Mouse (Mus musculus) urinary bladder, adult 2 months (tissue): ENCODE results near the gene Fkbp9. TPM values are rescaled to one million over a fixed set of nuclear protein-coding genes. Genes with fewer than 3 reads are reported as not detected.

Experiments
- DNase-seq: peaks from one replicate; pipeline ENCODE4 v3.0.0; 2022; ENCODE audit warnings: low spot score
- polyA plus RNA-seq: library from polyadenylated mRNA; depleted of rRNA; stranded (reverse); fragments of >200 nt; gene quantifications from 2 replicates; pipeline ENCODE4 v1.2.3, GENCODE M21; 2012; rRNA removed

Gene Fkbp9
- polyA plus RNA-seq: 130 and 159 TPM in 2 replicates

GRCm38 (mm10) chr6:56831697-56832406, at the start of gene Fkbp9:
TSS of gene Fkbp9 (plus strand) at chr6:56832059.
- DNase-seq: peak; percentile 77

- no peak for DNase-seq
Measured at GRCm38 (mm10) chr6:56783561-56784272, 48.1 kb upstream of the Fkbp9 start.

- DNase-seq: no peak
Measured at GRCm38 (mm10) chr6:56785068-56785467, 46.8 kb upstream of the Fkbp9 start.

GRCm38 (mm10) chr6:56787668-56788067, 44.2 kb upstream of the Fkbp9 start:
- no peak for DNase-seq

- no peak for DNase-seq
Measured at GRCm38 (mm10) chr6:56789336-56789735, 42.5 kb upstream of the Fkbp9 start.

GRCm38 (mm10) chr6:56794834-56795233, 37.0 kb upstream of the Fkbp9 start:
- no peak for DNase-seq

- DNase-seq: no peak
Measured at GRCm38 (mm10) chr6:56796232-56796631, 35.6 kb upstream of the Fkbp9 start.

- DNase-seq: no peak
Measured at GRCm38 (mm10) chr6:56796668-56797141, 35.2 kb upstream of the Fkbp9 start.

GRCm38 (mm10) chr6:56797311-56798151, 34.3 kb upstream of the Fkbp9 start, which contains the start of gene Kbtbd2:
TSS of gene Kbtbd2 (minus strand) at chr6:56797813.
- peak; percentile 95 for DNase-seq

GRCm38 (mm10) chr6:56798152-56798465, 33.8 kb upstream of the Fkbp9 start:
- no peak for DNase-seq

- DNase-seq: no peak
Measured at GRCm38 (mm10) chr6:56805026-56805425, 26.8 kb upstream of the Fkbp9 start.

GRCm38 (mm10) chr6:56806195-56806594, 25.7 kb upstream of the Fkbp9 start:
- no peak for DNase-seq

GRCm38 (mm10) chr6:56808656-56809055, 23.2 kb upstream of the Fkbp9 start:
- no peak for DNase-seq

GRCm38 (mm10) chr6:56813332-56813731, 18.5 kb upstream of the Fkbp9 start:
- DNase-seq: no peak

GRCm38 (mm10) chr6:56818436-56819123, 13.3 kb upstream of the Fkbp9 start:
- DNase-seq: no peak

GRCm38 (mm10) chr6:56819124-56819487, 12.8 kb upstream of the Fkbp9 start:
- DNase-seq: no peak

- no peak for DNase-seq
Measured at GRCm38 (mm10) chr6:56825657-56826056, 6.2 kb upstream of the Fkbp9 start.

- DNase-seq: no peak
Measured at GRCm38 (mm10) chr6:56832407-56832796, 543 bp downstream of the Fkbp9 start.

- no peak for DNase-seq
Measured at GRCm38 (mm10) chr6:56832830-56833229, 971 bp downstream of the Fkbp9 start.

GRCm38 (mm10) chr6:56834769-56835168, 2.9 kb downstream of the Fkbp9 start:
- no peak for DNase-seq

- no peak for DNase-seq
Measured at GRCm38 (mm10) chr6:56835532-56835931, 3.7 kb downstream of the Fkbp9 start.

GRCm38 (mm10) chr6:56837166-56837565, 5.3 kb downstream of the Fkbp9 start:
- no peak for DNase-seq
